8 mouse cellular contexts compared by ENCODE assay signal in the genomic region with DNA sequence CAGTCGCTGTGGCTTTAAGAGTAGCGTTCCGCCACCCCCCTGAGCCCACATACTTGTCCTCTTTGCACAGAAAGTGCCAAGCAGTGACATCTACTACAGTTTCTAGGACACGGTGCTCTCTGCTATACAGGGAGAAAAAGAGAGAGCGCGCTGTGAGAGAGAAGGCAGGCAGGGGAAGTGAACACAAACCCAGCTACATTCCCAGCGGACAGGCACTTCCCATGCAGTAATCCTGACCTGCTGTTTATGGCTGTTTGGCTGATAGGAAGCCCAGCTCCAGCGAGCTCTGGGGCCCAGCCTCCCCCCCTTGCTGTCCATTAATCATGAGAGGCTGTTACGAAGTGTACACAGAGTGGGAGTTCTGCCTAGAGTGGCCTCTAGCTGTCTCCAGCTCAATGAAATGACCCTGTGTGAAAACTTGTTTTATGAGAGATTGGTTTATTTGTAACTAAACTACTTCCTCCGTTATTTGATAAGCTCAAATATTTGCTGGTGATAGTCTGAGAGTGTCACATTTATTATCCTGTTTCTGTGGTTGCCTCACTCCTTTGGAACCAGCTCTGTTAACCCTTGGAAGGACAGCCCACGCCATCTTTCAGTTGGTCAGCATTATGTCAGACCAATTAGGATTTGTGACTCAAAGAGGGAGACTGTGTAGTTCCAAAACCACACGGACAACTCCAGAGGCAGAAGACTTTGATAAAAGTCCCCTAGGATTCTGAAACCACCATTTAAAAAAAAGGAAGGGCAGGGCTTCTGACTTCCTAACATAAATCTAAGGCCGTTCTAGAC.
DNase-seq lines count a peak whose midpoint lies in the region; ATAC-seq and TF ChIP-seq lines count a peak whose summit lies in the region.

No protein-coding gene starts in this region.

- peak overlapping the region; percentile 35 for H3K4me3 ChIP-seq in hindbrain, postnatal 0 days (ENCODE audit: low read length)

- TF ChIP-seq CTCF in hindbrain, postnatal 0 days (IDR thresholded peaks at IDR 0.05; ENCODE audit: low read depth) = peak; percentile 54

- WGBS in hindbrain, postnatal 0 days = under 1% methylated on average over 13 of the region's 13 CpGs

- peaks cover 10% of the 10 kb centered on the region; the same call in 1 of the 2 replicates for H3K4me1 ChIP-seq in hindbrain, postnatal 0 days (ENCODE audit: insufficient read depth, low read length)

- peak; percentile 96 for ATAC-seq in hindbrain, postnatal 0 days
- peak; percentile 66 for ATAC-seq in megakaryocyte, adult 5-6 weeks (ENCODE audit: poor library complexity, severe bottlenecking)

- H3K36me3 ChIP-seq in hindbrain, postnatal 0 days (ENCODE audit: insufficient read depth, low read length) = no peaks in the 10 kb centered on the region

- H3K27ac ChIP-seq in hindbrain, postnatal 0 days = peak overlapping the region; percentile 86

- H3K4me2 ChIP-seq in hindbrain, postnatal 0 days (ENCODE audit: low read depth, low read length) = peak overlapping the region; percentile 59

- H3K9ac ChIP-seq in hindbrain, postnatal 0 days (replicated peaks; ENCODE audit: low read length) = peak overlapping the region; percentile 36; the same call in 1 of the 2 replicates

- no peaks in the 10 kb centered on the region for H3K27me3 ChIP-seq in hindbrain, postnatal 0 days (ENCODE audit: insufficient read depth, low read length)

- no peaks in the 10 kb centered on the region for H3K9me3 ChIP-seq in hindbrain, postnatal 0 days (ENCODE audit: low read length)

- peak; percentile 88 for DNase-seq in adrenal gland, adult 2 months
- peak; percentile 23 to 68 for DNase-seq in cerebellum, postnatal 4 days (ENCODE audit: low spot score in 2 of 2)
- peak; percentile 72 for DNase-seq in gastrocnemius, adult 8-10 months (ENCODE audit: low spot score in 2 of 2)
- DNase-seq in hindbrain, postnatal 0 days (ENCODE audit: low spot score) = peak; percentile 92
- peak; percentile 79 to 85 for DNase-seq in left cerebral cortex, adult 9 months (ENCODE audit: low spot score in 2 of 2)
- DNase-seq in right cerebral cortex, adult 2 months (ENCODE audit: low spot score in 2 of 2) = peak; percentile 75 to 82
- DNase-seq in urinary bladder, postnatal 4 days (ENCODE audit: low spot score in 2 of 2) = peak; percentile 66 to 77

Comparison
In these comparisons a context has a peak if more than half of its experiments do, and no peak if none do; other contexts are left out.
1. Peak in every context shown above with its lines: DNase-seq, ATAC-seq, H3K4me3 ChIP-seq and H3K27ac ChIP-seq.